Mouse (Mus musculus): Measurements from ENCODE around the gene Lgr4.

- TF ChIP-seq GATA1 (IDR thresholded peaks at IDR 0.05; ENCODE audit: borderline replicate concordance, low read length), result no peak
- no peak for TF ChIP-seq CTCF (IDR thresholded peaks at IDR 0.05; ENCODE audit: low read depth, low read length)
- TF ChIP-seq TAL1 (conservative IDR thresholded peaks at IDR 0.05; ENCODE audit: low read depth, low read length), result no peak
Measured at GRCm38 (mm10) chr2:110012184-110012725, 94.8 kb downstream of the Lgr4 start.
